Mouse (Mus musculus): ENCODE data around the gene Pde11a. TPM values are rescaled to one million over a fixed set of nuclear protein-coding genes. Genes with fewer than 3 reads are reported as not detected.

The Pde11a gene
- polyA plus RNA-seq, 1 experiment from 2014 or later: 0.89 TPM

GRCm38 (mm10) chr2:76283378-76284132 lies 55.0 kb downstream of the Pde11a start:
- Histone ChIP-seq H3K9ac (ENCODE audit: low read depth, low read length) (no peak overlapping the region), H3K4me3 (replicated peaks; ENCODE audit: low read depth, low read length) (no peak overlapping the region), H3K4me2 (ENCODE audit: low read length) (no peak overlapping the region), H3K9me3 (replicated peaks; ENCODE audit: low read length) (no peaks in the 10 kb centered on the region), H3K36me3 (ENCODE audit: insufficient read depth, low read length) (no peaks in the 10 kb centered on the region), H3K4me1 (replicated peaks; ENCODE audit: insufficient read depth, low read length) (no peaks in the 10 kb centered on the region), H3K27me3 (ENCODE audit: insufficient read depth, low read length) (no peaks in the 10 kb centered on the region), H3K27ac (no peak overlapping the region)
- ATAC-seq (replicated peaks; ENCODE audit: low FRiP score, low read depth) (no peak), DNase-seq (ENCODE audit: low spot score) (no peak)
- WGBS: 80% methylated on average over 6 of the region's 6 CpGs
- no peak for TF ChIP-seq CTCF (IDR thresholded peaks at IDR 0.05; ENCODE audit: low read depth)

DNA sequence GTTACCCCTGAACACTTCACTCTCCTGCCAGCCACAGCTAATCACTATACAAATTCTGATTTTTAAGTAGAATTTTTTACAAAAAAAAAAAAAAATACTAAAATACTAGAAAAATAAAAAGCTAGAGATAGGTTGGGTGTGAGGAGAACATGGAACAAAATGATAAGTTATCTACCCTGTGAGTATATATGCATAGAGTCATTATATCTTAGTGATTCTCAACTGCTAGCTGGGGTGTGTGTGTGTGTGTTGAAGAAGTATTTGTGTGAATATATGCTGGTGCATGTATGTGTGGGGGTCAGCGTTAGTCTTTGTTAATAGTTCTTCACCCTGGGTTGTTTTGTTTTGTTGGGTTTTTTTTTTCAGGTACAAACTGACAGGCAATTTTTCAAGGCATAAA lies 69.1 kb downstream of the Pde11a start:
- no peaks in the 10 kb centered on the region for H3K36me3 ChIP-seq (ENCODE audit: insufficient read depth, low read length)
- H3K27me3 ChIP-seq (ENCODE audit: insufficient read depth, low read length): no peaks in the 10 kb centered on the region
- H3K27ac ChIP-seq: no peak overlapping the region
- ATAC-seq (replicated peaks; ENCODE audit: low FRiP score, low read depth) (no peak), DNase-seq (ENCODE audit: low spot score) (no peak)
- TF ChIP-seq CTCF (IDR thresholded peaks at IDR 0.05; ENCODE audit: low read depth): no peak
- no peak overlapping the region for H3K4me3 ChIP-seq (replicated peaks; ENCODE audit: low read depth, low read length)
- H3K4me1 ChIP-seq (replicated peaks; ENCODE audit: insufficient read depth, low read length): no peaks in the 10 kb centered on the region
- no peak overlapping the region for H3K4me2 ChIP-seq (ENCODE audit: low read length)
- no peak overlapping the region for H3K9ac ChIP-seq (ENCODE audit: low read depth, low read length)
- 64% methylated on average over 1 of the region's 1 CpGs for WGBS
- no peaks in the 10 kb centered on the region for H3K9me3 ChIP-seq (replicated peaks; ENCODE audit: low read length)

GRCm38 (mm10) chr2:76267335-76267734 lies 71.2 kb downstream of the Pde11a start:
- no peak for DNase-seq (ENCODE audit: low spot score)
- Histone ChIP-seq H3K36me3 (ENCODE audit: insufficient read depth, low read length) (no peaks in the 10 kb centered on the region), H3K27ac (no peak overlapping the region), H3K4me1 (replicated peaks; ENCODE audit: insufficient read depth, low read length) (no peaks in the 10 kb centered on the region), H3K4me3 (replicated peaks; ENCODE audit: low read depth, low read length) (no peak overlapping the region), H3K9me3 (replicated peaks; ENCODE audit: low read length) (no peaks in the 10 kb centered on the region), H3K9ac (ENCODE audit: low read depth, low read length) (no peak overlapping the region), H3K4me2 (ENCODE audit: low read length) (no peak overlapping the region), H3K27me3 (ENCODE audit: insufficient read depth, low read length) (no peaks in the 10 kb centered on the region)
- TF ChIP-seq CTCF (IDR thresholded peaks at IDR 0.05; ENCODE audit: low read depth): no peak
- 89% methylated on average over 6 of the region's 6 CpGs for WGBS
- ATAC-seq (replicated peaks; ENCODE audit: low FRiP score, low read depth): no peak

DNA sequence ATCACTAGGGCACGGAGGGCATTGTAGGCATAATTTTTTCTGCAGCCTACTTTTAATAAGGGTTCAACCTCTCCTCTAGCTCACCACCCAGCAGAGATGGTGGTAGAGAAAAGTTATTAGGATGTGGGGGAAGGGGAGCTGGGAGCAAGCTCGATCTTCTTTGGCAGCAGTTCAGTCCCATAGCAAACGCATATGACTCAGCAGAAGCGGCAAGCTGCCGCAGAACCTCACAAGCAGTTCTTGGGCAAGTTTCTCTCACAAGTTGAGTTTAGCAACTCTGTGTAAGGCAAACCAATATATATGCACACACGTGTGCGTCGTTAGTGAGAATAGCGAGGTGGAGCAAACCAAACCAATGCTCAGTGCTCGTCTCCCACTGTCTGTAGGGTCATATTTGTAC lies 72.0 kb downstream of the Pde11a start:
- ATAC-seq (replicated peaks; ENCODE audit: low FRiP score, low read depth) (no peak), DNase-seq (ENCODE audit: low spot score) (no peak)
- TF ChIP-seq CTCF (IDR thresholded peaks at IDR 0.05; ENCODE audit: low read depth): no peak
- Histone ChIP-seq H3K36me3 (ENCODE audit: insufficient read depth, low read length) (no peaks in the 10 kb centered on the region), H3K27ac (no peak overlapping the region), H3K4me2 (ENCODE audit: low read length) (no peak overlapping the region), H3K27me3 (ENCODE audit: insufficient read depth, low read length) (no peaks in the 10 kb centered on the region), H3K4me3 (replicated peaks; ENCODE audit: low read depth, low read length) (no peak overlapping the region), H3K9ac (ENCODE audit: low read depth, low read length) (no peak overlapping the region), H3K9me3 (replicated peaks; ENCODE audit: low read length) (no peaks in the 10 kb centered on the region), H3K4me1 (replicated peaks; ENCODE audit: insufficient read depth, low read length) (no peaks in the 10 kb centered on the region)
- 80% methylated on average over 10 of the region's 10 CpGs for WGBS

DNA sequence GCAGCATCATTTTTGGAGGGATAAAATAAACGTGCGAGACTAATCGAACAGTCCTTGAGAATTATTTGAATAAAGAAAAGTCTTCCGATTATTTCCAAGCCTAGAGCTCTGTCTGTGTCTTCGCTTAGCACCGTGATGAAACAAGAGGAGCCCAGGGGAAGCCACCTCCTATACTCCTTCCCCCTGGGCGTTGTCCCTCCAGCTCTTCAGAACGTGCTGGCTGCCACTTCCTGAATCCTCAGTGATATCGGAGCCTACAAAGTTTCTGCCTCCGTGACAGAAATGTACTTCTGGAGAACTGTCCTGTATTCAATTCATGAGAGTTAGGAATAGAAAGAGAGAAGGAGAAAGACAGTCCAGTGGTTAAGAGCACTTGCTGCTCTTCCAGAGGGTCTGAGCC lies 74.3 kb downstream of the Pde11a start:
- WGBS: 55% methylated on average over 10 of the region's 10 CpGs
- Histone ChIP-seq H3K9ac (ENCODE audit: low read depth, low read length) (no peak overlapping the region), H3K4me3 (replicated peaks; ENCODE audit: low read depth, low read length) (no peak overlapping the region), H3K4me2 (ENCODE audit: low read length) (no peak overlapping the region), H3K4me1 (replicated peaks; ENCODE audit: insufficient read depth, low read length) (no peaks in the 10 kb centered on the region), H3K27me3 (ENCODE audit: insufficient read depth, low read length) (no peaks in the 10 kb centered on the region), H3K36me3 (ENCODE audit: insufficient read depth, low read length) (no peaks in the 10 kb centered on the region), H3K27ac (no peak overlapping the region), H3K9me3 (replicated peaks; ENCODE audit: low read length) (no peaks in the 10 kb centered on the region)
- DNase-seq (ENCODE audit: low spot score) (no peak), ATAC-seq (replicated peaks; ENCODE audit: low FRiP score, low read depth) (no peak)
- no peak for TF ChIP-seq CTCF (IDR thresholded peaks at IDR 0.05; ENCODE audit: low read depth)

DNA sequence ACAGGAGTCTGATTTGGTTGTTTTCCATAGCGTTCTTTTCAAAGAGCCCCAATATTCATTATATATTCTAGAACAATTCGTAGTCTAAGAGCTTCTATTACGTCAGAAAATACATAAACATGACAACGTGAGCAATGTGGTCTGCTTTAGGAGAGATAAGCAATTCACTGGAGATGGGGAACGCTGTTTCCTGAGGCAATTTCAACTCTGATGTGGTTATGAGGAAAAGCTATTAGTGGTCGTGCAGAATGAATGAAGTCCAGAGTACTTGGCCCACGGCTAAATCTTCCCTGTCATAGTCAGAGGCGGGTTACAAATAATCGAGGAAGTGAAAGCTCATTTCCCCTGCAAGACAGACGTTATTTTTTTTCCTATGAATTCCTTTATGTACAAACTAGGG lies 75.9 kb downstream of the Pde11a start:
- DNase-seq (ENCODE audit: low spot score) (peak; percentile 63), ATAC-seq (replicated peaks; ENCODE audit: low FRiP score, low read depth) (no peak)
- no peak overlapping the region for H3K27ac ChIP-seq
- no peaks in the 10 kb centered on the region for H3K27me3 ChIP-seq (ENCODE audit: insufficient read depth, low read length)
- H3K36me3 ChIP-seq (ENCODE audit: insufficient read depth, low read length): no peaks in the 10 kb centered on the region
- no peak overlapping the region for H3K4me3 ChIP-seq (replicated peaks; ENCODE audit: low read depth, low read length)
- WGBS: 51% methylated on average over 10 of the region's 10 CpGs
- H3K9me3 ChIP-seq (replicated peaks; ENCODE audit: low read length): no peaks in the 10 kb centered on the region
- no peaks in the 10 kb centered on the region for H3K4me1 ChIP-seq (replicated peaks; ENCODE audit: insufficient read depth, low read length)
- H3K4me2 ChIP-seq (ENCODE audit: low read length): no peak overlapping the region
- H3K9ac ChIP-seq (ENCODE audit: low read depth, low read length): no peak overlapping the region
- TF ChIP-seq CTCF (IDR thresholded peaks at IDR 0.05; ENCODE audit: low read depth): no peak

- H3K9ac ChIP-seq (ENCODE audit: low read depth, low read length): no peak overlapping the region
- 48% methylated on average over 6 of the region's 6 CpGs for WGBS
- ATAC-seq (replicated peaks; ENCODE audit: low FRiP score, low read depth): no peak
- peak; percentile 86 for TF ChIP-seq CTCF (IDR thresholded peaks at IDR 0.05; ENCODE audit: low read depth)
- H3K27ac ChIP-seq: no peak overlapping the region
- H3K9me3 ChIP-seq (replicated peaks; ENCODE audit: low read length): no peaks in the 10 kb centered on the region
- peak; percentile 62 for DNase-seq (ENCODE audit: low spot score)
- no peaks in the 10 kb centered on the region for H3K27me3 ChIP-seq (ENCODE audit: insufficient read depth, low read length)
- H3K4me3 ChIP-seq (replicated peaks; ENCODE audit: low read depth, low read length): no peak overlapping the region
- H3K36me3 ChIP-seq (ENCODE audit: insufficient read depth, low read length): no peaks in the 10 kb centered on the region
- H3K4me2 ChIP-seq (ENCODE audit: low read length): no peak overlapping the region
- H3K4me1 ChIP-seq (replicated peaks; ENCODE audit: insufficient read depth, low read length): no peaks in the 10 kb centered on the region
Measured at GRCm38 (mm10) chr2:76254833-76255232, 83.7 kb downstream of the Pde11a start.
